Mouse (Mus musculus): ENCODE results near the gene Cep290.
"Not testable (repeated sequence)": the region's sequence is repeated elsewhere in the genome, so short reads cannot be mapped to it uniquely, and the experiment has no call there.

The Cep290 gene

DNA sequence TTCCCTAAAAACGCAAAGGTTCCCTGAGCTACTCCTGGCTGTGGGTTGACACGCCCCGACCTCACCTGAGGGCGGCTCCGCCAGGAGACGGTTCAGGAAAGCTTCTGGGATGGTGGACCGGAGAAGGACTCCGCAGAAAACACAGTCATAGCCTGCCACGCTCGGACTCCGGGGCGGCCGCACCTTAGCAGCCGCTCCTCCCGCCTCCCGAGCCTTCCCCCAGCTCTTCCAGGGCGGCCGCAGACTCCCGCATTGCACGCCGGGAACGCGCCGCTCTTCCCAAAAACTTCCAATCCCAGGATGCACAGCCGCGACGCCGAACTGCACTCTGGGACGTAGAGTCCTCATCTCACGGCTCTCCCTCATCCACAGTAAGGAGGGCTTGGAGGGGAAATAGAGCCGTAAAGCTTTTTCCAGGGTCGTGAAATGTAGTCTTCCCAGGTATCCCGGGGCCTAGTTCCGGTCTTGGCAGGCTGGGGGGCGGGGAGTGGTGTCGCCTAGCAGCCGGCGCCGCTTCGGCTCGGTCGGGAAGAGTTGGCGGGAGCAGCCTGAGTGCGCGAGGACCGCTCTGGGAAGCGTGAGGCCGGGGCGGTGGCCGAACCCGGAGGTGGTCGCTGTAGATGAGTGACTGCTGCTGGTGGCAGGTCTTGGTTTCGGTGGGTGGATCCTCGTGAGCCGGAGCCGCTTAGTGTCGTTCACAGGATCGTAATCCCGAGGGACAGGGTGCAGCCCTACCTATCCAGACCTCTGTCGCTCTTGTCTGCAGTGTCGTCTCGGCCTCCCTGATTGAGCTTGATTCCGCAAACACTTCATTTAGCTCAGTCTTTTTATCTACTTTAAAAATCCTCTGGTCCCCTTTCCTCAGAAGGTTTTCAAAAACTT is at the start of gene Cep290, which contains the start of gene Tmtc3:
Gene Cep290, plus strand, starts transcription at position 462 of the 882 bp plus-strand sequence.
Gene Tmtc3, minus strand, starts transcription at position 254 of the 882 bp plus-strand sequence.
- peak; percentile 97 to 98 for DNase-seq (ENCODE audit: low spot score in 2 of 2)

DNA sequence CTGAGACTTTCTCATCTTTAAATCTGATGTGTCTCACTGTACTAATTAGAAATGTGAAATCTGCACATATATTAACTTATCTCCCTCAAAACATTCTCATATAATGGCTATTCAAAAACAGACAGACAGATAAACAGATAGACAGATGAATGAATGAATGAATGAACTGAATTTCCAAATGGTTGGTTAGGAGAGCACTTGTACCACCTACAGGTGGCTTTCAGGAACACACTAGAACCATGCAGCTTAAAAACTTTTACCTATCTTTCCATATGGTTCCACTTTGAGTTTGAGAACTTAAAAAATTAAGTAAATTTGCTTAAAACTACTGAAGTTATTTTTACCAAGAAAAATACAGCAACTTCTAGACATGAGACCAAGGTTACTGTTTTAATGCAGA is 38.0 kb upstream of the Cep290 start:
- no peak for DNase-seq (ENCODE audit: low spot score in 2 of 2)

DNA sequence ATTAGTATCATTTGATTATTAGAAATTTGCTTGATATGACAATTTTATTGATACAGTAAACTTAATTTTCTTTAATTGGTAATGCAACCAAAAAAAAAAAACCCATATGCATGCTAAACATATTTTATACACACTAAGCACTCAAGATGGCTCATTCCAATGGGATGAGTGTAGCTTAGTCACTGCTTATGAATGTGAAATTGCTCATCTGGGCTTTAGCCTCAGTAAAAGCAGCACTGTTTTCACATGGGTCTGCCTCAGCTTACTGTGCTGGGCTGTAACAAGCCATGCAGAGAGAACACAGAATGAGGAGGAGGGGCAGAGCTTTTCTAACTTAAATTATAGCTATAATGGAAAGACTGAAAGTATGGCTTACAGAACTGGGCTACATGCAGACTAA is 26.8 kb upstream of the Cep290 start:
- no peak for DNase-seq (ENCODE audit: low spot score in 2 of 2)

DNA sequence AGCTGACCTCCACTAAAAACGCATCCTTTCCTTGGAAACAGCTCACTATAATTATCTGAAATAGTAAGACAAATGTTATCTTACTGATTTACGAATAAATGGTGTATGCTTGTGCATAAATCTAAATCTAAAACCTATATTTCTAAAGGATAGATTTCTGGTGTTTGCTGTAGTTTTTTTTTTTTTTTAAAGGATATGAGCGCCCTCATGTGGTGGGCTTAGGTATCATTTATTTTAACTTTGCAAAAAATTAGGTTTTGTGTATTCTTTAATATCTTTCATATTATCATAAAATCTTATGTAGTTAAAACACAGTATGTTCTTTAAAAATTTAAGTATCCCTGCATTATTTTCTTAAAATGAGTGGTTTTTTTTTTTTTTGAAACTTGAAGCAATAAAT is 12.3 kb upstream of the Cep290 start:
- no peak for DNase-seq (ENCODE audit: low spot score in 2 of 2)

DNA sequence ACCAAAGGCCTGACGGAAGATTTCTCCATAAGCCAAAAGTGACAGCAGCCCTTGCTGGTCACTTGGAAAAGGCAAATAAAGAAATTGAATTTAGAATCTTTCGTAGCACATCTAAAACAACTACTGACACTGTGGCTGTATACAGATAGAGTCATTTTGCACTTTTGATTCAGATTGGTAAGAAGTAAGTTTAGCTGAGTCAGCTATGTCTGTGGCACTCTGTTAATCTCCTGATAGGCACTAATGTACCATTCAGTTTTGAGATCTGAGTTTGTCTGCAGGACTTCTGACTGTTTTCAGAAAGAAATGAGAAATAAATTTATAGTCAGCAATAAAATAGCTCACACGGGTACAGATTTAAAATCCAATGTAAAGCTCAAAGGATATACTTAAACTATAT is 7.8 kb upstream of the Cep290 start:
- DNase-seq (ENCODE audit: low spot score in 2 of 2): no peak

DNA sequence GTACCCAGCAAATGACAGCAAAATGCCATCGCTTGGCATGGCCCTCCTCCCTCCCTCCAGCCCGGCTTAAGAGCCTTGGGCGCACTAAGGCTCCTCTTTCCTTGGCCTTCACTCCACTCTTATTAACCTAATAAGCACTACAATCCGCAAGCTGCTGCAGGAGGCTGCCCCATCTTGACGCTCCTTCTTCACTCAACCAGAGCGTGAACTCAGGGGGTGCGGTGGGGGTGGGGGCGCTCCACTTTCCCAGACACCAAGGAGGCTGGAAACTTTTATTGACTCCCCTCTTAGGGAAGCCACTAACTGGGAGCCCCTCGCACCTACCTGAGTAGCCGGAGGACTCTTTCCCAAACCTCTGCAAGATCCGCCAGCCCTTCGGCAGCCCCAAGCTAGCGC is 659 bp upstream of the Cep290 start:
- no peak for DNase-seq (ENCODE audit: low spot score in 2 of 2)

DNA sequence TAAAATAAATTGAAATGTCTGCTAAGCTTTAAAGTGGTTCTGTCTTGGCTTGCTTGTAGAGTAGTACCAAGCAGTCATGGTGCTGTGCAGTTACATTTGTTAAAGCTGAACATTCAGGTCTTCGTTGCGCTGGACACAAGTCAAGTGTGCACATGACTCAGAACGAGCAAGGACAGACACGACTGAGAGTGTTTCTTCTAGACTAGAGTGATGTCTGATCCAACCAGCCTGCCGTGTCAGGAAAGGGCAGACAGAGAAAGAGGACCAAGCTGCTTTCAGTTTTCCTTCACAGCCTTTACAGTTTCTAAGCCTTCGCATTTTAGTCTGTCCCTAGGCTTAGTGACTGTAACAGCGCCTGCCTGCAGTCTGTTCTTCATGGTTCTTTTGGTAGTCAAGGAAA is 4.6 kb downstream of the Cep290 start:
- DNase-seq (ENCODE audit: low spot score in 2 of 2): no peak

DNA sequence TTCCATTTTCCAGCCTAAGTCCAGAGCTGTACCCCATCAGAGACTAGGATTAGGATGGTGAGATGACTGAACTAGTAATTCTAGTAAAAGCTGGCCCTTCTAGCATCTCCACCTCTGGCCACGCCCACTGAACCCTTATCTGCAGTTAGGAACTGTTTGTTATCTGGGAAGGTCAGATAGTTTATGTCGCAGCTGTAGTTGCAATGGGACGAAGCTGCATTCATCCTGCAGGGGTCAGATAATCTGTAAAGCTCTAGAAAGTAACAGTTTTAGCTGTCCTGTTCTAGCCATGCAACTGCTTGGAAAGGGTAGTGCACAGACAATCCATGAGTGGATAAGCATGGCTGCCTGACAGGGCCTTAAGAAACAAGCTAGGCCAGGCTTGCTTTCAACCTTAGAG is 11.0 kb downstream of the Cep290 start:
- DNase-seq (ENCODE audit: low spot score in 2 of 2): no peak

DNA sequence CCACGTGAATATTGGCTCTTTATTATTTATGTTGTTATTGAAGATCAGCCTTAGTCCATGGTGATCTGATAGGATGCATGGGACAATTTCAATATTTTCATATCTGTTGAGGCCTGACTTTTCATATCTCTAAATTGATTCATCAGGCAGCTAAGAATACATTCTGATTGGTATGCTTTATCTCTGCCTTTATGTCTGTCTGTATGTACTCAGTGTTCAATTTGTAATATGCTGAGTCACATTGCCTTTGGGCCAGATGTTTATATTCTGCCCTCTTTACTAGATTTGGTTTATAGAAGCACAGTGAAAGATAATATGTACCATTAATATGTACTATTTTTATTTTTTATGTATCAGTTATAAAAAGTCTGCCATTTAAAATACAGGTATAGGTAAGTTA is 20.8 kb downstream of the Cep290 start:
- DNase-seq (ENCODE audit: low spot score in 2 of 2): no peak

DNA sequence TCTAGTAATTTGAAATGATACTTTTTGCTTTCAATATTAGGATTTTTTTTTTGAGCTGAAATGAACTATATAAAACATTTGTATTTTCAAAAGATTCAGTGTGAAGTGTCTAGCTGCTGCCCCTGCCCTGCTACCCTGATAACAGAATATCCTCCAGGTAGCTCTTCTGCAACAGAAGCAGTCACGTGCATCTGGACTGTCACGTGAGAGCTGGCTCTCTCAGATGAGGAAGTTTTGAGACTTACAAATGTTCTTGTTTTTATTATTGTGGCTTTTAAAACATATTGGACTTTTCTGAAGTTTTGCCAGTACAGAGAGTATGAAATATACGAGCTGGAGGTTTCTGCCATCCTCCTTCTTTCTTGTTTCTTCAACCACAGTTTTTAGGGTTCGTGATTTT is 34.3 kb downstream of the Cep290 start:
- DNase-seq (ENCODE audit: low spot score in 2 of 2): no peak

DNA sequence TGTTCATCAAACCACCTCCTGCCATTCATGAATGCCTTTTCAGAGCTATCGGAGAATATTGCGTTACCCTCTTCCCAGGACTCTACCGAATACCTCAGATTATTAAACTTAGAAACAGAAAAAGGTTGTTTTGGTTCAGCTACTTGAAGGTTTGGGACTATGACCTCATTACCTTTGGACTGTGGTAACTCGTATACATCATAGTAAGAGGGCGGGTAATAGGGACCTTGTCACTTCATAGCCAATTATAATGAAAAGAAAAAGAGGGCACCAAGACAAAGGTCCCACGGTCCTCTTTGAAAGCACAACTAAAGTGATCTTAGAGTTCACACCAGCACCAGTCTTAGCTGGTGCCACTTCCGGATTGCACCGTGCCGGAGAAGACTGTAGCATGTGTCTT is 35.0 kb downstream of the Cep290 start:
- no peak for DNase-seq (ENCODE audit: low spot score in 2 of 2)

DNA sequence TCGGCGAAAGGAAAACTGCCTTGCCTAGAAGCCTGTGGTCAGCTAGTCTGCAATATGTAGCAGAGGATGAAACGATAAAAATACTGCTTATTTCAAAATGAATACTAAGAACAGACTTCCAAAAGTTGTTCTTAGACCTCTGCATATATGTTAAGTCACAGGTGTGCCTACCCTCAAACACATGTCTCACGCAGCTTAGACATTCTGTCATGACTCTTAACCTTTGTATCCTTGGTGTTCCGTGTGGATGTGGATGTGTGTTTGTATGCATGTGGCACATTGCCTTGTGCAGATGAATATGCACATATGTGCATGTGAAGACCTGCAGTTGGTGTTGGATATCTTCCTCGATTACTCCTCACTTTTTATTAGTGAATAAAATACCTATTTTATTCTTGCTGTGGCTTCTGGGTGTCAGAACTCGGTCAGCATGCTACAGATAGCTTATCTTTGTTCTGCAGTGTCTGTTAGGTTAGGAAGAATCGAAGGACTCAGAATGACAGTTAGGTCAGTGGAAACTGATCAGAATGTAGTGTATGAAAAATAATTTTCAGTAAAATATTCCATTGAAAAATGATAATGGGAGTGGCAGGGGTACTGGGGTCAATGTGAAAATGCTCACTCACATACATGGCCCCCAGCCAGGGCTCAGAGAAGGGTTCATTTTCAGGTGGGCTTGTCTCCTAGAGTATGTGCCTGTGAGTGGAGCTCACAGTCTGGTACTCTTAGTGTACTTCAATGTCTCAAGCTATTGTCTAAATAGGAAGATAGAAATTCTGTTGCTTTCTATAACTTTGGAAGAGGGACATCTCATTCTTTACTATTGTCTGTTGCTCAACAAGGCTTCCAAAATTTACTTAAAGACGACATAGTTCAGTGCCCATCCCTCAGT is 37.4 kb downstream of the Cep290 start:
- DNase-seq (ENCODE audit: low spot score in 2 of 2): no peak

DNA sequence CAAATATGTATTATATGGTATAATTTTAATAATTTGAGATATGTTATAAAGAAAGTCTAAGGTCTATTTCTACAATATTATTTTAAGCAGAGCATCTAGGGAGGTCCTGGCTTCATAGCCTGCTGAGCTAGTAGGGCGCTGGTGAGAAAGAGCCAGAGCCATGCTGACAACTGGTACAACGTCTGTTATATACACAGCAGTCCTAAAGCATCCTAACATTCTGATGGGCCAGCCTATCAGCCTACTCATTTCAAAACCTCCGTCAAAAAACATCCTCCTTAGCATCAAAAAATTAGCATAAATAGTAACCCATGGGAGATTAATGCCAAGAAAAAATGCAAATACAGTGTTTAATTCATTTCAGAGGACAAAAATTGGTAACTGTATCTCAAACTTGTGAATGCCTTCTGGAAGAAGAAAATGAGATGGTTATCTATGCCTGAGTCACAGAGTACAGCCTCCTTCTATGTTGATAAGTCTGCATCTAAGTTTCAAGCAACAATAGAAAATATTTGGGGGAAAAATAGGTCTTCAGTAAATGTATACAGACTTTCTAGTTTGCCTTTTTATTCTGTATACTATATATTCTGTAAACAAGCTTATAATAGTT is 69.3 kb downstream of the Cep290 start:
- DNase-seq (ENCODE audit: low spot score in 2 of 2): no peak

DNA sequence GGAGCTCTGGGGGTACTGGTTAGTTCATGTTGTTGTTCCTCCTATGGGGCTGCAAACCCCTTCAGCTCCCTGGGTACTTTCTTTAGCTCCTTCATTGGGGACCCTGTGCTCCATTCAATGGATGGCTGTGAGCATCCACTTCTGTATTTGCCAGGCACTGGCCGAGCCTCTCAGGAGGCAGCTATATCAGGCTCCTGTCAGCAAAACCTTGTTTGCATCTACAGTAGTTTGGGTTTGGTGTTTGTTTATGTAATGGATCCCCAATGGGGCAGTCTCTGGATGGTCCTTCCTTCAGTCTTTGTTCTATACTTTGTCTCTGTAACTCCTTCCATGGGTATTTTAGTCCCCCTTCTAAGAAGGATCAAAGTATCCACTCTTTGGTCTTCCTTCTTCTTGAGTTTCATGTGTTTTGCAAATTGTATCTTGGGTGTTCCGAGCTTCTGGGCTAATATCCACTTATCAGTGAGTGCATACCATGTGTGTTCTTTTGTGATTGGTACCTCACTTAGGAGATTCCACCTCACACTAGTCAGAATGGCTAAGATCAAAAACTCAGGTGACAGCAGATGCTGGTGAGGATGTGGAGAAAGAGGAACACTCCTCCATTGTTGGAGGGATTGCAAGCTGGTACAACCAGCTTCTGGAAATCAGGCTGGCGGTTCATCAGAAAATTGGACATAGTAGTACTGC is 73.0 kb downstream of the Cep290 start:
- DNase-seq (ENCODE audit: low spot score in 2 of 2): not testable (repeated sequence)

DNA sequence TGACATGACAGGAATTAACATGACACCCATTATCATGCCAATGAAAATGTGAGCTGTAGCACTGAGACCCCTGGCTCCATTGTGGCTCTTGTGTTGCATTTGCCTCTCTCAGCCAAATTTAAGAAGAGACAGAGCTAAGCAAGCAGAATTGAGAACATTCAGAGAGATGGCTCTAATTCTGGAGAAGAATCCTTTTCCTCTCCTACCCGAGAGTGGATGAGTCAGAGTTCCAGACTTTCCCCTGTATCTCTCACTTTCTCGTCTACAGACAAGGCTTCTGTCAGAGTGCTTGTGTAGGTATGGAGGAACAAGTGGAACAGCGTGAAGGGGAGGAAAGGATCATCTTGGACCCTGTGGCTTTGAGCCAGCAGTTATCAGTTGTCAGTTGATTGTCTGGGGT is 76.8 kb downstream of the Cep290 start:
- no peak for DNase-seq (ENCODE audit: low spot score in 2 of 2)

DNA sequence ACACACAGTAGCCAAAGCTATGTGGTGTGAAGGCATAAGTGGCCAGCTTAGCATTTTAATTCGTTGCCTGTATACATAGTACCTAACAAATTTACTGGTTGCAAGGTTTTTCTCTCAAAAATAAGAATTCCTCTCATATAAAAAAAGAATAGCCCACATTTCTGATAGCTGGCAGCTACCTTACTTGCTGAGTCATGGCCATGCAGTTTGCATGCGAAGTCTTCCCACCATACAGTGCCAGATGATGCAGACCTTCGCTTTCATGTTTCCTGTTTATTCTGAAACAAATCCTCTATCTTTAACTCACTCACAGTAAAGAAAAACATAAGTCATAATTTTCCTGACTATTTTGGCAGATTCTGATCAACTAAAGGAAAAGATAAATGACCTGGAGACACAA is 84.3 kb downstream of the Cep290 start:
- DNase-seq (ENCODE audit: low spot score in 2 of 2): no peak

DNA sequence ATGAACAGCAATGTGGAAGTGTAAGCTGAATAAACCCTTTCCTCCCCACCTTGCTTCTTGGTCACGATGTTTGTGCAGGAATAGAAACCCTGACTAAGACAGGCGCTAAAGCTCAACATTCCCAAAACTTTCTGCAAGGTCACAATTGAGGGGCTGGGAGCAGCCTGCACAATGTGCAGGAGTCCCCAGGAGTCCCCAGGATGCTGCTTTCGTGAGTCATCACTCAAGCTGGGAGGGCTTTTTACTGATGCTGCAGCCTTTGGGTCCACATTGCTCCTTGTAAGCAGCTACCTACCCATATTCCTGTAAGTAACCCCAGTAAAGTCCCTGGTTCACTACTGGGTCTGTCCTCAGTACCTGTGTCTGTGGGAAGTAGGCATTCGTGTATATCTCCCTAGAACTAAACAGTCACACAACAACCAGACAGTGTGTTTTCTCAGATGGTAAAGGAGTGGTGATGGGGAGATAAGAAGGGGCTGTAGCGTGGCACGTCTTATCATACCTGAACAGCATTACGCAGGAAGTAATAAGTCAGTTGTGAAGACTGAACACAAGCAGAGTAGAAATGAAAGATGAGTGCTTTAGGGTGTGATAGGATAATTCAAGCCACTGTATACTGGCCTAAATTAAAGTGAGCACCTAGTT is 87.3 kb downstream of the Cep290 start:
- DNase-seq (ENCODE audit: low spot score in 2 of 2): no peak

DNA sequence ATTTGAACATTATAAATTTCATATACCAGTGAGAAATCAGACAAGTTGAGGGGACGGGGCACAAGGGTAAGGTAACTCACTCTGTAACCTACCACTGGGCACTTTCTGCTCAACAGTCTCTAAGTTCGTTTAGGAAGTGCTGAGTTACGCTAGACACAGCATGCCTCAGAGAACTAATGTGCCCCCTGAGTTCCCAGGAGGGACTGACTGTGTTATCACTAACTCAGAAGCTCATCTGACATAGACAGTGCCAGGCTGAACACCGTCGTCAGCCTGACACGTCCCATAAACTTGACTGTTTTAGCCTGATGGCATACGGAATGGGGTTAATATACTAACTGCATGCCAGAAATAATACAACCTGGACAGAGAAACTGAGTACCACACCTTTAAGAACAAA is 87.9 kb downstream of the Cep290 start:
- no peak for DNase-seq (ENCODE audit: low spot score in 2 of 2)

DNA sequence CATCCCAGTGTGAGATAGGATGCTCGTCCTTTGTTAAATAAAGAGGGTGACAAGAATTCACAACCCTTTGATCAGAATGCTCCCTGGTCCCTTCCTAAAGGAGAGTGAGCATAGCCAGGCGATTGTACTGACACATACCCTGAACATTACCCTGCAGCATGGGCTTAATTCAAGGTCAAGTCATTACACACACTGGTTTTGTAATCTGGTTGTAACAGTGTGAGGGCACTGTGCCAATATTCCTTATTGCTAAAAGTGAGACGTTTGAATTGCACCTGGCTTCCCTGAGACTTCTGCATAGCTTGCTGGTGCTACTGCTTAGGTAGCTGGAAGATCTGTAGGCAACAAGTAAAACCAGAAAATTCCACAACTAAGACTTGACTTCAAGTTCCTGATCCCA is 96.8 kb downstream of the Cep290 start:
- no peak for DNase-seq (ENCODE audit: low spot score in 2 of 2)

DNA sequence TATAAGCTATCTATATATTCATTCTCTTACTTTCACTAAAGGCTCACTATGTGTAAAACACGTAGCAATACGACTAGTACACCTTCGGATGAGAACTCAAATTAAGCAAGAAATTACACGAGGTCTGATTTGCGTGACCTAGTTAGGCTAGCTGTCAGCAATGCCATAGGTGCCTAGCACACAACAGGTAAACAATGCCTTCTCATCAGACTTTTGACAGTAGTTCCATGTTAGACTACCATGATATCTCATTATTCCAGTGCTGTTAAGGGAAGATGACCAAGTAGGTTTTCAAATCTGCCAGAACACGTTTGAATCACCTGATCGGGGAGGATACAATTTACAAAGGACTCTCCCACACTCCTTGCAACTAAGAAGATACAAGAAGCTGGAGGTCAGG is 101.2 kb downstream of the Cep290 start:
- no peak for DNase-seq (ENCODE audit: low spot score in 2 of 2)

DNA sequence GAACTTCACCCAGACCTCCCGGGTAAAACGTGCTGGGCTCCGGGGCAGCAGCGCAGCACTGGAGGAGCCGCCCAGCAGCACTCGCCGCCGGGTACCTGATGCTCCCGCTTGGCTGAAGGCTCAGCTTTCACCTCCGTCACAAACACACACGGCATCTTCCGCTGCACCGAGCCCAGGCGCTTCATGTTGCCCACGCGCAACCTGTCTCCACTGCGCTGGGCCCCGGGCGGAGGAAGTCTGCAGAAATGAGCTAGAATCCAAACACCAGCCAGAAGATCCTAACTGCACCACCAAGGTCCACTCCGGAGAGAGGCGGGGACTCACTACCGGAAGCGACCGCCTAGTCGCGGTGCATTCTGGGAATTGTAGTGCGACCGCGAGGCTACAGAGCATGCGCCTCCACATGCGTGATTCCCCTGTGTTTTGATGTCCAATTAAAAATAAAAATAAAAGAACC is 101.6 kb downstream of the Cep290 start:
- peak; percentile 96 to 97 for DNase-seq (ENCODE audit: low spot score in 2 of 2)

Data from right cerebral cortex, postnatal 10 days (tissue).